Mouse (Mus musculus): ENCODE results near the gene Acod1. TPM values are rescaled to one million over a fixed set of nuclear protein-coding genes. Genes with fewer than 3 reads are reported as not detected.

Acod1 gene
- not detected in 2 replicates for polyA plus RNA-seq (2014; fragmentation: Nextera tagmentation; extraction: Ambion mirVana)

DNA sequence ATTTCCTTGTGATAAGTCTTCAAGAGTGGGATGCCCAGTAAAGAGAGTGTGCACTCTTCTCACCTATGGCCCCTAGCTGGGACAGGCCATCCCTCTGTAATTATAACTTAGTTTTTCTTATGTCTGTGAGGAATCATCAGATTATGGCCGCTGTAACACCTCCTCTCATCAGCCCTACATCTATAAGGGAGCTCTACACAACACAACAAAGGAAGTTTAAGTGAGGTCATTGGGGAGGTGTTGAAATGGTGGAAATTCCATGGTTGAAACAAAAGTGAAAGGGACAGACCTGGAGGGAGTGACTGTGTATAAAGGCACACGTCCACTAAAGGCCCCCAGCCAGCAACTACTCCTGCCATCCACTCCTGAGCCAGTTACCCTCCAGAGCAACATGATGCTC is at the start of gene Acod1:
Gene Acod1, plus strand, starts transcription at position 301 of the 400 bp plus-strand sequence.
- Histone ChIP-seq H3K4me1 (ENCODE audit: control insufficient read depth, insufficient read depth, low read length) (no peaks in the 10 kb centered on the region), H3K4me2 (ENCODE audit: low read depth, low read length) (no peak within 1 kb of the TSS), H3K4me3 (ENCODE audit: low read depth, low read length) (no peak within 1 kb of the TSS), H3K9me3 (ENCODE audit: control insufficient read depth, low read length) (no peaks in the 10 kb centered on the region), H3K27me3 (ENCODE audit: control insufficient read depth, insufficient read depth, low read length) (no peaks in the 10 kb centered on the region), H3K27ac (ENCODE audit: low read depth, low read length) (no peak within 1 kb of the TSS), H3K9ac (replicated peaks; ENCODE audit: low read depth, low read length) (no peak within 1 kb of the TSS), H3K36me3 (ENCODE audit: control insufficient read depth, insufficient read depth, low read length) (no peaks in the 10 kb centered on the region)
- ATAC-seq (ENCODE audit: low read depth), result no peak
- WGBS, result 85% methylated on average over 2 of the region's 2 CpGs

DNA sequence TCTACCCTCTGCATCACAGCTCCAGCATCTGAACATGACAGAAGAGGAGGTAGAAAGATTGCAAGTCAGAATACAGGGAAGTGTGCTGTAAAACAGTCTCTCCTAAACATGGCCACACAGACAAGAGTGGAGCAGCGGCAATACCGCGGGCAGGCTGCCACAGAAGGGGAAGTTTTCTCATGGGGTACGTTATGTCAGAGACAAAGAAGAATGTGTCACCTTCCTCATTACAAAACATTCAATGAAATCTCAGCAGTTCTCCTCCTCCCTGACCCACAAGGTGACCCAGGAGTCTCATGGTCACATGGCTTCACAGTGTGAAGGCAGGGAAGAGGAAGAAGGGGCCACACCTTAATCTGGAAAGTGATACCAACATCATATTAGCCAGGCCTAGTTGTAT is 39.0 kb upstream of the Acod1 start:
- Histone ChIP-seq H3K9ac (replicated peaks; ENCODE audit: low read depth, low read length) (no peak overlapping the region), H3K4me3 (ENCODE audit: low read depth, low read length) (no peak overlapping the region), H3K27me3 (ENCODE audit: control insufficient read depth, insufficient read depth, low read length) (no peaks in the 10 kb centered on the region), H3K36me3 (ENCODE audit: control insufficient read depth, insufficient read depth, low read length) (no peaks in the 10 kb centered on the region), H3K9me3 (ENCODE audit: control insufficient read depth, low read length) (no peaks in the 10 kb centered on the region), H3K4me2 (ENCODE audit: low read depth, low read length) (no peak overlapping the region), H3K4me1 (ENCODE audit: control insufficient read depth, insufficient read depth, low read length) (no peaks in the 10 kb centered on the region), H3K27ac (ENCODE audit: low read depth, low read length) (no peak overlapping the region)
- no peak for ATAC-seq (ENCODE audit: low read depth)
- WGBS, result 88% methylated on average over 4 of the region's 4 CpGs

DNA sequence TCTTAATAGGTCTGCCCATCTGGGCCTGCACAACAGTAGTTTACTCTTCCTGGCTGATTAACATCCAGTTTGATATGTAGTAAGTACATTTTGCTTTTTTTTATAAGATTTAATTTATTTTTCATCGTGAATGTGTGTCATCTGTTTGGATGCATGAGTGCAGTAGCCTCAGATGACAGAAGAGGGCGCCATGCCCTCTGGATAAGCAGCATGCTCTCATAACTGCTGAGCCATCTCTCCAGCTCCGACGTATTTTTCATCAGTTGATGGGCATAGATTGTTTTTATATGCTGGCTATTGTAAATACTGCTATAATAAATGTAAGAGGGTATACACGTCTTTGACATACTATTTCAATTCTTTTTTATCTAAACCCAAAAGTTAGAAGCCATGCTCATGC is 35.0 kb upstream of the Acod1 start:
- WGBS, result 35% methylated on average over 5 of the region's 5 CpGs
- Histone ChIP-seq H3K9me3 (ENCODE audit: control insufficient read depth, low read length) (no peaks in the 10 kb centered on the region), H3K27me3 (ENCODE audit: control insufficient read depth, insufficient read depth, low read length) (no peaks in the 10 kb centered on the region), H3K4me1 (ENCODE audit: control insufficient read depth, insufficient read depth, low read length) (no peaks in the 10 kb centered on the region), H3K27ac (ENCODE audit: low read depth, low read length) (no peak overlapping the region), H3K9ac (replicated peaks; ENCODE audit: low read depth, low read length) (no peak overlapping the region), H3K4me2 (ENCODE audit: low read depth, low read length) (no peak overlapping the region), H3K4me3 (ENCODE audit: low read depth, low read length) (no peak overlapping the region), H3K36me3 (ENCODE audit: control insufficient read depth, insufficient read depth, low read length) (no peaks in the 10 kb centered on the region)
- ATAC-seq (ENCODE audit: low read depth), result no peak

DNA sequence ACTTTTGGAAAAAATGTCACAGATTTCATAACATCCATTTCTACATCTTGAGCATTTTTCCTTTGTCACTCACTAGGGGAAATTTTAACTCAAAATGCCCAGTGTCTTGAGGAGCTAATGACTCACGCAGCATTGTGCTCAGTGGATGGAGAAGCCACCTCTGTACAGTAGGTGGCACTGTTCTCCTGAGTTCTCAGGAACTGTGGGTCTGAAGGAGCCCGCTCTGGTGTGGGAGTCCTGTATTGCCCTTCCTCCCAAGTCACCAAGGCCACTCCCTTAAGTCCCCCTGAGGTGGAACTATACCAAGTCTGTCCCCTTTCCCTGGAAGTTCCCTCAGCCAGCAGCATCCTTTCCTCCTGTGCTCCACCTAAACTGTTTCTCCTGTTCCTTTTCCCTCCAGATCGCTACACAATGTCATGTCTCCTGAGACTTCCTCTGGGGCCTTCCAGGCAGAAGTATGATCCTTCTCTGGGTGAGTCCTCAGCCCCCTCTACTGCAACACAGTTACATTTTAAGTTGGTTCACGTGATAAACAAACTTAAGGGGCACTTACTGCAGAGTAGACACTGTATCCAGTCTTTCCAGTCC is 34.1 kb upstream of the Acod1 start:
- Histone ChIP-seq H3K9me3 (ENCODE audit: control insufficient read depth, low read length) (no peaks in the 10 kb centered on the region), H3K4me1 (ENCODE audit: control insufficient read depth, insufficient read depth, low read length) (no peaks in the 10 kb centered on the region), H3K36me3 (ENCODE audit: control insufficient read depth, insufficient read depth, low read length) (no peaks in the 10 kb centered on the region), H3K4me3 (ENCODE audit: low read depth, low read length) (no peak overlapping the region), H3K27ac (ENCODE audit: low read depth, low read length) (no peak overlapping the region), H3K9ac (replicated peaks; ENCODE audit: low read depth, low read length) (no peak overlapping the region), H3K4me2 (ENCODE audit: low read depth, low read length) (no peak overlapping the region), H3K27me3 (ENCODE audit: control insufficient read depth, insufficient read depth, low read length) (no peaks in the 10 kb centered on the region)
- 26% methylated on average over 4 of the region's 4 CpGs for WGBS
- peak; percentile 95 for ATAC-seq (ENCODE audit: low read depth)

DNA sequence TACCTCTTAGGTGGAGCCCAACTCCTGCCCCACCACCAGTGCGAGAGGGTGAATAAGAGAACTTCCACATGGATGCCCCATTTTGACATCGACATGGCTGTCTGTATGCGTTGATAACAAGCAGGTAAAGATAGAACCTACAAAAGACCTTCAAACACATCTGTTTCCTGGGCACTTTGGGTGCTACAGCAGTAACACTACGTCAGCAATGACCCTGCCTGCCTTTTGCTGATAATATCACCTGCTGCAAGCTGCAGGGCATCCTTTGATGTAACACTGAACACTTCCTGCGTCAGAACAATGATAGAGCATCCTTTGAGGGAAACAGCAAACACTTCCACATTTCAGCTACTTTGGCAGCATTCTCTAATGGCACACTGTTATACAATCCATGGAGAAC is 29.8 kb upstream of the Acod1 start:
- no peak overlapping the region for H3K27ac ChIP-seq (ENCODE audit: low read depth, low read length)
- no peak for ATAC-seq (ENCODE audit: low read depth)
- no peak overlapping the region for H3K4me2 ChIP-seq (ENCODE audit: low read depth, low read length)
- H3K36me3 ChIP-seq (ENCODE audit: control insufficient read depth, insufficient read depth, low read length), result no peaks in the 10 kb centered on the region
- WGBS, result 78% methylated on average over 5 of the region's 5 CpGs
- H3K9me3 ChIP-seq (ENCODE audit: control insufficient read depth, low read length), result no peaks in the 10 kb centered on the region
- H3K4me3 ChIP-seq (ENCODE audit: low read depth, low read length), result no peak overlapping the region
- no peaks in the 10 kb centered on the region for H3K27me3 ChIP-seq (ENCODE audit: control insufficient read depth, insufficient read depth, low read length)
- H3K9ac ChIP-seq (replicated peaks; ENCODE audit: low read depth, low read length), result no peak overlapping the region
- no peaks in the 10 kb centered on the region for H3K4me1 ChIP-seq (ENCODE audit: control insufficient read depth, insufficient read depth, low read length)

DNA sequence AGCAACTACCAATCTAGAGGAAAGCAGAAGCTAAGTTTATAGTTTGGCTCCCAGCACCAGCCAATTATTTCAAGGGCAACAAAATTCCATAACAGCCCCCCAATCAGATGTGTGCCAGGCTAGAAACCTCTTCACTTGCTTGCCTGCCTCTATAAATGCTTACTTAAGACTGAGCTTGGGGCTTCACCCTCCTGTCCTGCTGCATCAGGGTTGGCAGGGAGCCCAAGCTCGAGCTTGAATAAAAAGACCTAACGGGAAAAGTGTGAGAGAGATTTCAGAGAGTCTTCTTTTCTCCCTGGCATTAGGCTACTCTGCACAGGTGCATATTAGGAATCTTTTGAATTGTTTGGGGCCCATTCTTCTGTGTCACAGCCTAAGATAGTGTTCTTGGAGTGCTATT is 26.7 kb upstream of the Acod1 start:
- Histone ChIP-seq H3K9ac (replicated peaks; ENCODE audit: low read depth, low read length) (no peak overlapping the region), H3K4me3 (ENCODE audit: low read depth, low read length) (no peak overlapping the region), H3K9me3 (ENCODE audit: control insufficient read depth, low read length) (no peaks in the 10 kb centered on the region), H3K4me1 (ENCODE audit: control insufficient read depth, insufficient read depth, low read length) (no peaks in the 10 kb centered on the region), H3K27ac (ENCODE audit: low read depth, low read length) (no peak overlapping the region), H3K36me3 (ENCODE audit: control insufficient read depth, insufficient read depth, low read length) (no peaks in the 10 kb centered on the region), H3K4me2 (ENCODE audit: low read depth, low read length) (no peak overlapping the region), H3K27me3 (ENCODE audit: control insufficient read depth, insufficient read depth, low read length) (no peaks in the 10 kb centered on the region)
- 65% methylated on average over 2 of the region's 2 CpGs for WGBS
- ATAC-seq (ENCODE audit: low read depth), result no peak

DNA sequence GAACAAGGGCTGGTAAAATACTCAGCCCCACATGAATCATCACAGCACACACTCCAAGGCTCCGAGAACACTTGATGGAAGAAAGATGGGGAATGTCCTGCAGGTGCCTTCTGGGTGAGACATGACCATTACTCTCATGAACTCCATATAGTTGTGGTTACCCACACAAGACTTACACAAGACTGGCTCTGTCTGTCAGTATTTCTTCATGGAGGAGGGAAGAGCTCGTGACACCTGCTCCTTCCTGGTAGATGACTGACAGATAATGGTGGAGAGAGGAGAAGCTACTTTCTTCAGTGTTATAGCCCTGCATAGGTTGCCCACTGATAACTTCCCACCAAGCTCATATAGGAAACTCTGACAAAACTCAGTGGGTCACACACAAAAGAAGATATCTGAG is 17.6 kb upstream of the Acod1 start:
- Histone ChIP-seq H3K4me1 (ENCODE audit: control insufficient read depth, insufficient read depth, low read length) (no peaks in the 10 kb centered on the region), H3K4me3 (ENCODE audit: low read depth, low read length) (no peak overlapping the region), H3K9me3 (ENCODE audit: control insufficient read depth, low read length) (no peaks in the 10 kb centered on the region), H3K36me3 (ENCODE audit: control insufficient read depth, insufficient read depth, low read length) (no peaks in the 10 kb centered on the region), H3K27ac (ENCODE audit: low read depth, low read length) (no peak overlapping the region), H3K9ac (replicated peaks; ENCODE audit: low read depth, low read length) (no peak overlapping the region), H3K27me3 (ENCODE audit: control insufficient read depth, insufficient read depth, low read length) (no peaks in the 10 kb centered on the region), H3K4me2 (ENCODE audit: low read depth, low read length) (no peak overlapping the region)
- 81% methylated on average over 2 of the region's 2 CpGs for WGBS
- ATAC-seq (ENCODE audit: low read depth), result no peak

DNA sequence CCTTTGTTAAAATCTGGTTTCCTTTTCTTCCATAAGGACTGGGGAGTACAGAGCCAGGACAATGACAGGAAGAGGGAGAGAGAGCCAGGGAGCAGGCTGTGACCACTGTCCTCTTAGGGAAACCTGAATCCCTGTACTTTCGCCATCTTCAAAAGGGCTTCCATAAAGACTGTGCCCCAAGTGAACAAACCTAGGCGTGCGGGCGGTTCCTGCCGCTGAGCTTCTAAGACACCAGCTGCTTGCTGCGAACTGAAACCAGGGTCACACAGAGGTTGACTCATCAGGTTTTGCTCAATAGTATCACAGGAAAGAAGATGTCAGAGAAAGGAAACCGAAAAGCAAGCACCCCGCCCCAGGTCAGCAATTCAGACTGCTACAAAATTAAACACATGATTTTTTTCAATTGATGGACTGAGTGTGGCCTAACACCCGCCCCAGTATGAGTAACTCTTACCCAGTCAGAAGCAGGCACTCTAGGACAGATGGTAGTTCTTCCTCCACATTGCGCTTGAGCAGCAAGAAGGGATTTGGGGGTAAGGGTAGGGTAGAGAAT is 13.4 kb upstream of the Acod1 start:
- Histone ChIP-seq H3K4me2 (ENCODE audit: low read depth, low read length) (no peak overlapping the region), H3K4me3 (ENCODE audit: low read depth, low read length) (no peak overlapping the region), H3K36me3 (ENCODE audit: control insufficient read depth, insufficient read depth, low read length) (no peaks in the 10 kb centered on the region), H3K9me3 (ENCODE audit: control insufficient read depth, low read length) (no peaks in the 10 kb centered on the region), H3K4me1 (ENCODE audit: control insufficient read depth, insufficient read depth, low read length) (no peaks in the 10 kb centered on the region), H3K27ac (ENCODE audit: low read depth, low read length) (no peak overlapping the region), H3K27me3 (ENCODE audit: control insufficient read depth, insufficient read depth, low read length) (no peaks in the 10 kb centered on the region), H3K9ac (replicated peaks; ENCODE audit: low read depth, low read length) (no peak overlapping the region)
- 80% methylated on average over 10 of the region's 10 CpGs for WGBS
- no peak for ATAC-seq (ENCODE audit: low read depth)

DNA sequence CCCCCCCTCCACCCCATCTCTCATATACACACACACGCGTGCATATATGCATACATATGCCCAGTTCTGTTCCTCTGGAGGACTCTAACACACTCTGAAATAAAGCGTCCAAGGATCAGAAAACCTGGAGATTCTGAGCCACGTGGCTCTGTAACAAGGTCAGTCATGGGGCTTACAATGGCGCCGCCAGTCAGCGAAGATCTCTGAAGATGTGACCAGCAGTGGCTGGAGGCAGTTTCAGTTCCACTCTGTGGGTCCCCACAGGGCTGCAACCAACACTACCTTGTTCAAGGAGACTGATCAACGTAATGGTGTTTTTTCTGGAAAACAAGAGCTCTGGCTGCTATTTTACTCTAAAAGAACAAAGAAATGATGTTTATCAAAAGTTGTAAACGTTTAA is 12.7 kb upstream of the Acod1 start:
- no peak overlapping the region for H3K27ac ChIP-seq (ENCODE audit: low read depth, low read length)
- 86% methylated on average over 9 of the region's 9 CpGs for WGBS
- no peak overlapping the region for H3K4me2 ChIP-seq (ENCODE audit: low read depth, low read length)

More for the DNA sequence above, 12.7 kb upstream of the Acod1 start:
- no peak overlapping the region for H3K9ac ChIP-seq (replicated peaks; ENCODE audit: low read depth, low read length)
- no peaks in the 10 kb centered on the region for H3K36me3 ChIP-seq (ENCODE audit: control insufficient read depth, insufficient read depth, low read length)
- no peak overlapping the region for H3K4me3 ChIP-seq (ENCODE audit: low read depth, low read length)
- ATAC-seq (ENCODE audit: low read depth), result no peak
- no peaks in the 10 kb centered on the region for H3K27me3 ChIP-seq (ENCODE audit: control insufficient read depth, insufficient read depth, low read length)
- H3K4me1 ChIP-seq (ENCODE audit: control insufficient read depth, insufficient read depth, low read length), result no peaks in the 10 kb centered on the region
- H3K9me3 ChIP-seq (ENCODE audit: control insufficient read depth, low read length), result no peaks in the 10 kb centered on the region

Measured in neural tube, embryonic 14.5 days (tissue).